Mouse (Mus musculus): ENCODE data around the gene Maco1.

DNA sequence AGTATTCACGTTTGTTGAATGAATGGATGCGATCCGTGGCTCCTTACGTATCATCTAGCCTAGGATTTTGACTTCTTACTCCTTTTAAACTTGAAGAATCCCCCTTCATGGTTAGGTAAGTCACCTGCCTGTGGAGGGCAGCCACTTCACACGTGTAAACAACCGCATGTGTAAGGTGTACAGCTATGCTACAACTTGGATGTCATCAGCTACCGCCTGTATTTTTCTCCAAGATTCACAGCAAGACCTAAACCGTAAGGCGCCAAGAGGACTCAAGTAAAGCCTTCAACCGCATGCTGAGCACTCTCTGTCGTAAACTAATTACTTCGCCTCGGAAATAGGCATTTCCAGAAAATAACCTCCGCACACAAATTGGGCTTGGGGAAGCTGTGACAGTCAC, 1.3 kb downstream of the Maco1 start:
- TF ChIP-seq CTCF (IDR thresholded peaks at IDR 0.05; ENCODE audit: control insufficient read depth, insufficient read depth, insufficient read length) (no peak), MYOD1 (IDR thresholded peaks at IDR 0.05; ENCODE audit: control insufficient read depth, insufficient read length, low read depth) (no peak), USF1 (IDR thresholded peaks at IDR 0.05; ENCODE audit: low read depth) (no peak), MAX (IDR thresholded peaks at IDR 0.05) (no peak)
